Mouse (Mus musculus) embryo, embryonic 10.5 days (tissue): Measurements from ENCODE around the gene Ccdc181.

Experiments
- DNase-seq: peaks from one replicate; pipeline ENCODE4 v3.0.0-alpha.2; 2015; ENCODE audit warnings: low spot score

The Ccdc181 gene

DNA sequence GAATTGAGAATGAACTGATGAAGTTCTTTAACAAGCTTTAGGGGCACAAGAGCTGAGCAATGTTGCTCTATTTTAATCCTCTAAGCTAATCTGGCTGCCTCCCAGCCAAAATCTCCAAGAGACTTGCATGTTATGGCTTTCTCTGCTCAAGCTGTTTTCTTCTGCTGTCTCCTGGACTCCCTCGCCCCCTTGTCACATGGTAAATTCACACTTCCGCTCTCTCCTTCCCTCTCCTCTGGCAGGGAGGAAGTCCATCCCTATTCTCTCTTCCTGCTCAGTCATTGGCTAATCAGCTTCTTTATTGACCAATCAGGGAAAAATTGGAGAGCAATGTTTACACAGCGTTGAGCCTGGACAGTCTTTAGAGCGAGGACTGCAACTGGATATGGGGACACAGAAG, 60.5 kb downstream of the Ccdc181 start:
- no peak for DNase-seq
